Mouse (Mus musculus) intestine, embryonic 16.5 days (tissue): ENCODE data around the gene Ndufa12. TPM values are rescaled to one million over a fixed set of nuclear protein-coding genes. Genes with fewer than 3 reads are reported as not detected.

Experiments used
- ATAC-seq: fragments of 200-750 bp; cut with Nextera tagmentation; 2 replicates; pipeline ENCODE4 v1.8.0; 2017; ENCODE audit warnings: moderate TSS enrichment, moderate library complexity
- H3K27ac ChIP-seq: fragments of 300-500 bp; sonication (generic); 2 replicates; pipeline ENCODE4 v1.5.1; 2014; ENCODE audit warnings: mild to moderate bottlenecking, low read length
- H3K27me3 ChIP-seq: fragments of 300-500 bp; sonication (generic); replicated peaks from 2 replicates; pipeline ENCODE4 v1.6.1; 2014; ENCODE audit warnings: low read length, control low read depth, mixed read lengths; ENCODE audit not compliant: control insufficient read depth, insufficient read depth
- H3K36me3 ChIP-seq: fragments of 300-500 bp; sonication (generic); 2 replicates; pipeline ENCODE4 v1.6.1; 2014; ENCODE audit warnings: low read length, control low read depth; ENCODE audit not compliant: control insufficient read depth, insufficient read depth
- H3K4me1 ChIP-seq: fragments of 300-500 bp; sonication (generic); 2 replicates; pipeline ENCODE4 v1.6.1; 2014; ENCODE audit warnings: low read length, control low read depth, mixed read lengths; ENCODE audit not compliant: control insufficient read depth, insufficient read depth
- H3K4me2 ChIP-seq: fragments of 300-500 bp; sonication (generic); 2 replicates; pipeline ENCODE4 v1.6.1; 2014; ENCODE audit warnings: low read depth, low read length, control low read depth
- H3K4me3 ChIP-seq: fragments of 300-500 bp; sonication (generic); 2 replicates; pipeline ENCODE4 v1.5.1; 2014; ENCODE audit warnings: mild to moderate bottlenecking, low read length
- H3K9ac ChIP-seq: fragments of 300-500 bp; sonication (generic); 2 replicates; pipeline ENCODE4 v1.6.1; 2014; ENCODE audit warnings: low read depth, low read length
- H3K9me3 ChIP-seq: fragments of 300-500 bp; sonication (generic); 2 replicates; pipeline ENCODE4 v1.6.1; 2016; ENCODE audit warnings: low read length, control low read depth; ENCODE audit not compliant: control insufficient read depth
- WGBS: fragments of 180-500 bp; shearing (Covaris S2); extraction: QIAGEN DNeasy Blood & Tissue Kit; methylation state at CpG from one replicate; pipeline ENCODE4 v1.1.7; 2014; 5-methylcytosine and 5-hydroxymethylcytosine counted together
- polyA plus RNA-seq: library from polyadenylated mRNA; unstranded; fragments of >200 nt; fragmentation: Nextera tagmentation; extraction: Ambion mirVana; gene quantifications from 2 replicates; pipeline ENCODE4 v1.2.1, GENCODE M21; 2015

The Ndufa12 gene
- polyA plus RNA-seq, 1 experiment from 2014 or later: 411 TPM

DNA sequence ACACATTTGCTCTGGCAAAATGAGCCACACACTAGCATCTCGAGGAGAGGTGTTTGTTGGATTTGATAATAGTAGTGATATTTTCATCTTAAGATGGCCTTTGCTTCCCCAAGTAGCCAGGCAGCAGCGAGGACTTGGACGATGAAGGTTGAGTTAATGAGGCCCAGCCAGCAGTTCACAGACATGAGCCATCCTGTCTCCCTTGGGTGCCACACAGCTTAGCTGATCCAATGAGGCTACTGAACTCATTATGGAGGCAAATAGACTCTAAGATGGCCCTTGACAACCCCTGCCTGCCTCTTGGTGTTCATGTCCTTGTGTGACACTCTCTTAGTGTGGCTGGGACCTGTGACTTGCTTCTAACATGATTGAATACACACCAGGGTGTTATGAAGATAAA is 56.2 kb downstream of the Ndufa12 start:
- H3K4me1 ChIP-seq: no peaks in the 10 kb centered on the region
- no peak overlapping the region for H3K4me2 ChIP-seq
- H3K27me3 ChIP-seq: no peaks in the 10 kb centered on the region
- ATAC-seq: no peak
- no peak overlapping the region for H3K9ac ChIP-seq
- no peaks in the 10 kb centered on the region for H3K36me3 ChIP-seq
- 61% methylated on average over 3 of the region's 3 CpGs for WGBS
- no peak overlapping the region for H3K4me3 ChIP-seq
- no peaks in the 10 kb centered on the region for H3K9me3 ChIP-seq
- H3K27ac ChIP-seq: no peak overlapping the region

GRCm38 (mm10) chr10:94255744-94256143 is 57.2 kb downstream of the Ndufa12 start:
- no peak for ATAC-seq

DNA sequence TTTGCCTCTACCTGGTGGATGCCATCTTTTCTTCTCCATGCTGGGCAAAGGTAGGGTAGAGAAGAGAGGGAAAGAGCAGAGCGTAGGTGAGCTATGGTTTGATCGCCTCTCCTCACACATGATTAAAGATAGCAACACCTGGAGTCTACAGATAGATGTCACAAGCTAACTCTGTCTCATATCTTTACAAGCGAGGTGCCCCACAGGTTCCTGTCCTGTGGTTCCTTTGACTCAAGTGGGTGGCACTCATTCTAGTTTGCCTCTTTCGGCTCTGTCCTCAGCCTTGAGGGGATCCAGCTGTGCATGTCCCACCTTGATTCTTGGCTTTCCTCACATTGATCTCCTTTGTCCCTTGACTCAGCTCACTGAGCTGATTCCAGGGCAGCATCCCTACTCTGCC is 58.0 kb downstream of the Ndufa12 start:
- Histone ChIP-seq H3K4me1 (no peaks in the 10 kb centered on the region), H3K4me3 (no peak overlapping the region), H3K4me2 (no peak overlapping the region), H3K9me3 (no peaks in the 10 kb centered on the region), H3K27ac (no peak overlapping the region), H3K36me3 (no peaks in the 10 kb centered on the region), H3K9ac (no peak overlapping the region), H3K27me3 (no peaks in the 10 kb centered on the region)
- ATAC-seq: no peak
- 83% methylated on average over 4 of the region's 4 CpGs for WGBS

More at GRCm38 (mm10) chr10:94255744-94256143, 57.2 kb downstream of the Ndufa12 start:
- no peak overlapping the region for H3K27ac ChIP-seq
- H3K36me3 ChIP-seq: no peaks in the 10 kb centered on the region
- no peaks in the 10 kb centered on the region for H3K27me3 ChIP-seq
- H3K4me2 ChIP-seq: no peak overlapping the region
- no peak overlapping the region for H3K9ac ChIP-seq
- H3K4me1 ChIP-seq: no peaks in the 10 kb centered on the region
- H3K4me3 ChIP-seq: no peak overlapping the region
- no peaks in the 10 kb centered on the region for H3K9me3 ChIP-seq
- WGBS: 65% methylated on average over 6 of the region's 6 CpGs

DNA sequence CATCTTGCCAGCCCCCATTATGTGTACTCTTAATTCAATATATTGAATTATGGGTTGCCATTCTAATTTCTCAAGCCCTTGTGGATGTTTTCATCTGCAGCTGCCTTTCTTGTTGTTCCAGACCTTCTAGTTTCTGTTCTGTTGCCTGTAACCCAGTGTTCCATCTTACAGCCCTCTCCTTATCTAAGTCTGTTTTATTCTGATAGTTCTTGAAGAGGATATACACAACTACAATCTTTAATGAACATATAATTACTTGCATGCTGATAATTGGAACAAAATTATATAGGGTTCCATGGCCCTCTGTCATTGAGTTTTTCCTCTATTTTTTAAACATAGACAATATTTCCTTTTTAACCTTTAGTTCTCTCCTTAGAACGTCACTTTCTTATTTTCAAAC is 62.0 kb downstream of the Ndufa12 start:
- no peak for ATAC-seq
- H3K4me1 ChIP-seq: no peaks in the 10 kb centered on the region
- no peaks in the 10 kb centered on the region for H3K36me3 ChIP-seq
- H3K27ac ChIP-seq: no peak overlapping the region
- no peak overlapping the region for H3K9ac ChIP-seq
- H3K4me2 ChIP-seq: no peak overlapping the region
- 71% methylated on average over 1 of the region's 1 CpGs for WGBS
- no peak overlapping the region for H3K4me3 ChIP-seq
- no peaks in the 10 kb centered on the region for H3K9me3 ChIP-seq
- H3K27me3 ChIP-seq: no peaks in the 10 kb centered on the region

DNA sequence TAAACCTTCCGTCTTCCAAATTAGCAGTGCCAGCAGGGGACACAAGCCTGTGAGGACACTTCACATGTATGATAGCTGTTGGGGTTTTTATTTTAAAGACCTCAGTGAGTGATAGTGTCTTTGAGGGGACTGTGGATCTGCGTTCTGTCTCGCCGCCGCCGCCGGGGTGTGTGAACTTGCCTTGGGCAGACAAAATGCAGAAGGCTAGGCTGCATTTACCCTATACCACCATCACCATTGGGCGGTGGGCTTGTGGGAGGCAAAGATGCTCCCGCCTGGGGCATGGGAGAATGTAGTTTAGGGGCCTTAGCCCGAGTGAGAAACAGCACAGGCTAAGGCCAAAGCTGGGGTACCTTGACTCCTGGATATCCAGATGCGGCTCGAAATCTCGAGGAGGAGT is 64.1 kb downstream of the Ndufa12 start:
- Histone ChIP-seq H3K9ac (no peak overlapping the region), H3K4me2 (no peak overlapping the region), H3K36me3 (no peaks in the 10 kb centered on the region), H3K4me1 (no peaks in the 10 kb centered on the region), H3K9me3 (no peaks in the 10 kb centered on the region), H3K27ac (no peak overlapping the region), H3K4me3 (no peak overlapping the region), H3K27me3 (no peaks in the 10 kb centered on the region)
- ATAC-seq: no peak
- WGBS: 94% methylated on average over 13 of the region's 13 CpGs

DNA sequence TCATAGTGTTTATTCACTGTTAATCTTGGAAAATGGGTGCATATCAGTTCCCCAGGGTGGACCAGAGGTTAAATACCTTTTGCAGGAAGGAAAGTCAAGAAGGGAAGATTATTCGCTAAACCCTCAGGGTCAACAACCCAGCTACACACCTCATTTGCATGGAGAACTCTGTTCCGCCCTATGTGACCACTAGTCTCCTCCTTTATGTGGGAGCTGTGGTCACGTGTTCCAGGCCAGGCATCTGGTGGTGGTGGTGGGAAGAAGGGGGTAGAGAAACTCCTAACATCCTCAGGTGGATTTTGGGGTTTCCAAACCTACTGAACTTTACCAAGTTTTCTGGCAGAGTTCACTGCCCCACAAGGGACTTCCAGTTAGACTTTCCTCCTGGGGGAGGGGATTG is 64.7 kb downstream of the Ndufa12 start:
- no peak for ATAC-seq
- no peaks in the 10 kb centered on the region for H3K36me3 ChIP-seq
- no peaks in the 10 kb centered on the region for H3K9me3 ChIP-seq
- H3K9ac ChIP-seq: no peak overlapping the region
- H3K4me3 ChIP-seq: no peak overlapping the region
- H3K4me2 ChIP-seq: no peak overlapping the region
- H3K27ac ChIP-seq: no peak overlapping the region
- no peaks in the 10 kb centered on the region for H3K4me1 ChIP-seq
- WGBS: 74% methylated on average over 3 of the region's 3 CpGs
- H3K27me3 ChIP-seq: no peaks in the 10 kb centered on the region

- no peak for ATAC-seq
- no peaks in the 10 kb centered on the region for H3K36me3 ChIP-seq
- H3K27ac ChIP-seq: no peak overlapping the region
- 72% methylated on average over 17 of the region's 17 CpGs for WGBS
- H3K27me3 ChIP-seq: no peaks in the 10 kb centered on the region
- H3K4me2 ChIP-seq: no peak overlapping the region
- H3K4me1 ChIP-seq: no peaks in the 10 kb centered on the region
- no peak overlapping the region for H3K9ac ChIP-seq
- no peaks in the 10 kb centered on the region for H3K9me3 ChIP-seq
- no peak overlapping the region for H3K4me3 ChIP-seq
Observed at GRCm38 (mm10) chr10:94265656-94266542, 67.4 kb downstream of the Ndufa12 start.

Other genes with a start within 250 kb of the Ndufa12 start
- 17.1 and 18.5 TPM in 2 replicates for gene Vezt, start 162.9 kb upstream of the Ndufa12 start, polyA plus RNA-seq
- gene Fgd6, start 162.7 kb upstream of the Ndufa12 start, polyA plus RNA-seq: 2.7 and 3.0 TPM in 2 replicates
- gene Nr2c1, start 50.7 kb upstream of the Ndufa12 start, polyA plus RNA-seq: 8.8 and 10.4 TPM in 2 replicates
- not detected in 2 replicates for gene Gm4792, start 100.0 kb downstream of the Ndufa12 start, polyA plus RNA-seq
- gene Tmcc3, start 113.2 kb downstream of the Ndufa12 start, polyA plus RNA-seq: 8.8 and 10.2 TPM in 2 replicates